Mouse (Mus musculus) brain, embryonic 14.5 days (tissue): ENCODE measurements around the gene Pde4dip.

Source experiments
- CTCF ChIP-seq: fragments of 200-500 bp; IDR thresholded peaks from 2 replicates; pipeline ENCODE4 v1.5.1; 2012; ENCODE audit warnings: inconsistent platforms, mild to moderate bottlenecking, moderate library complexity, borderline replicate concordance; ENCODE audit not compliant: insufficient read depth, insufficient read length; ENCODE audit errors: extremely low read depth
- POLR2A ChIP-seq: fragments of 200-500 bp; IDR thresholded peaks from 2 replicates; pipeline ENCODE4 v1.6.1; 2012; ENCODE audit warnings: mild to moderate bottlenecking, inconsistent platforms, borderline replicate concordance; ENCODE audit not compliant: poor library complexity, insufficient read depth, insufficient read length, severe bottlenecking; ENCODE audit errors: extremely low read depth

DNA sequence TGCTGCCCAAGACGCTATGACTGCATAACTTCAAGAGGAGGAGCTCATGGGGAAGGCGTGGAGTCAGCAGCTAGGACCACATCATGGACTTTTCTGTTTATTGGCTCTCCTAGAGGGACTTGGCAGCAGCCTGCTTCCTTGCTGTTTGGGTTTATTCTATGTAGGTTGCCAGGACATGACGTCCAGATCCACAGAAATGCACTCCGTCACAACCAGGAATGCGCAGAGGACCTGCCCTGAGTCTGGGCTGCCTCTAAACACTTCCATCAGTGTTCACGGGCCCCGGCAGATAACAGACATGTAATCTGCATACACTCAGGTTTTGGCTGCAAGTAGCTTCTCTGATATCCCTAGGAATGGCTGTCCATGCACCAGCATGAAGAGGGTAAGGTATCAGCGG is 94.5 kb downstream of the Pde4dip start:
- TF ChIP-seq CTCF (no peak), POLR2A (no peak)
